Mouse (Mus musculus): Measurements from ENCODE around the gene Car14.
A peak's percentile ranks its signal among the peaks of the same experiment; 100 is the strongest.
"Not testable (repeated sequence)": the region's sequence is repeated elsewhere in the genome, so short reads cannot be mapped to it uniquely, and the experiment has no call there.

The Car14 gene

GRCm38 (mm10) chr3:95923429-95923828 lies 18.9 kb upstream of the Car14 start:
- not testable (repeated sequence) for DNase-seq

- DNase-seq = not testable (repeated sequence)
Measured at GRCm38 (mm10) chr3:95920532-95920931, 16.0 kb upstream of the Car14 start.

GRCm38 (mm10) chr3:95916760-95917159 lies 12.3 kb upstream of the Car14 start:
- no peak for DNase-seq

GRCm38 (mm10) chr3:95914706-95915105 lies 10.2 kb upstream of the Car14 start:
- DNase-seq = no peak

- no peak for DNase-seq
Measured at GRCm38 (mm10) chr3:95907613-95908012, 3.1 kb upstream of the Car14 start.

GRCm38 (mm10) chr3:95906860-95907259 lies 2.4 kb upstream of the Car14 start:
- DNase-seq = peak; percentile 56

GRCm38 (mm10) chr3:95905940-95906492 lies 1.5 kb upstream of the Car14 start:
- DNase-seq = peak; percentile 70

- peak; percentile 52 for DNase-seq
Measured at GRCm38 (mm10) chr3:95905146-95905939, 852 bp upstream of the Car14 start.

- DNase-seq = peak; percentile 74
Measured at GRCm38 (mm10) chr3:95903753-95904502, 563 bp downstream of the Car14 start.

- no peak for DNase-seq
Measured at GRCm38 (mm10) chr3:95902643-95903042, 1.8 kb downstream of the Car14 start.

GRCm38 (mm10) chr3:95902373-95902625 lies 2.2 kb downstream of the Car14 start:
- DNase-seq = no peak

- peak; percentile 72 for DNase-seq
Measured at GRCm38 (mm10) chr3:95901616-95902372, 2.7 kb downstream of the Car14 start.

GRCm38 (mm10) chr3:95899800-95900524 lies 4.5 kb downstream of the Car14 start:
- no peak for DNase-seq

GRCm38 (mm10) chr3:95895501-95895900 lies 9.0 kb downstream of the Car14 start:
- DNase-seq = not testable (repeated sequence)

- DNase-seq = peak; percentile 89
Measured at GRCm38 (mm10) chr3:95894317-95895160, 10.0 kb downstream of the Car14 start.

- DNase-seq = peak; percentile 98
Measured at GRCm38 (mm10) chr3:95893606-95894316, 10.7 kb downstream of the Car14 start, which contains the start of gene Aph1a. Aph1a (plus strand) TSS chr3:95893969.

- DNase-seq = no peak
Measured at GRCm38 (mm10) chr3:95893126-95893525, 11.4 kb downstream of the Car14 start.

GRCm38 (mm10) chr3:95892066-95893052 lies 12.1 kb downstream of the Car14 start:
- no peak for DNase-seq
